Mouse (Mus musculus) small intestine, adult 2 months (tissue): ENCODE measurements at regions not wholly inside any gene's neighbourhood (a gene's known extent, or its start where the extent isn't known, plus 50 kb on each side); places are given as distances from the start of the nearest gene placed in this dataset.

Experiments used
- H3K27ac ChIP-seq: fragments of 200-500 bp; 2 replicates; pipeline ENCODE4 v1.5.1; 2012; ENCODE audit warnings: low read depth, low read length, control low read depth, inconsistent platforms; ENCODE audit not compliant: insufficient read depth
- H3K27me3 ChIP-seq: fragments of 200-500 bp; 2 replicates; pipeline ENCODE4 v1.6.1; 2012; ENCODE audit warnings: mild to moderate bottlenecking, moderate library complexity, low read length, inconsistent platforms; ENCODE audit not compliant: control insufficient read depth, insufficient read depth
- H3K36me3 ChIP-seq: fragments of 200-500 bp; 2 replicates; pipeline ENCODE4 v1.6.1; 2012; ENCODE audit warnings: mild to moderate bottlenecking, low read length, control low read depth, inconsistent platforms; ENCODE audit not compliant: control insufficient read depth, insufficient read depth
- H3K4me1 ChIP-seq: fragments of 200-500 bp; 2 replicates; pipeline ENCODE4 v1.6.1; 2012; ENCODE audit warnings: low read length, inconsistent platforms, mixed read lengths; ENCODE audit not compliant: control insufficient read depth, insufficient read depth, insufficient read length
- H3K4me3 ChIP-seq: fragments of 200-500 bp; 2 replicates; pipeline ENCODE4 v1.5.1; 2012; ENCODE audit warnings: low read depth, mild to moderate bottlenecking, control low read depth, inconsistent platforms, low read length, moderate library complexity
- CTCF ChIP-seq: fragments of 200-500 bp; IDR thresholded peaks from 2 replicates; pipeline ENCODE4 v1.5.1; 2012; ENCODE audit warnings: low read depth, mild to moderate bottlenecking, control low read depth, inconsistent platforms, low read length, moderate library complexity, mixed read lengths; ENCODE audit not compliant: insufficient replicate concordance, insufficient read length; ENCODE audit errors: extremely low read depth
- POLR2A ChIP-seq: fragments of 200-500 bp; IDR thresholded peaks from 2 replicates; pipeline ENCODE4 v1.6.1; 2012; ENCODE audit warnings: low read depth, mild to moderate bottlenecking, control low read depth, inconsistent platforms, low read length, moderate library complexity
- WGBS: fragments of 180-500 bp; shearing (Covaris S2); methylation state at CpG from one replicate; pipeline ENCODE4 v1.1.7; 2018; 5-methylcytosine and 5-hydroxymethylcytosine counted together

GRCm38 (mm10) chr11:19102981-19103568 lies 84.3 kb upstream of the Meis1 start:
- Histone ChIP-seq H3K4me1 (no peaks in the 10 kb centered on the region), H3K4me3 (no peak overlapping the region), H3K36me3 (no peaks in the 10 kb centered on the region), H3K27me3 (no peaks in the 10 kb centered on the region), H3K27ac (no peak overlapping the region)
- TF ChIP-seq POLR2A (no peak), CTCF (no peak)
- WGBS: 46% methylated on average over 7 of the region's 7 CpGs

- TF ChIP-seq POLR2A (no peak), CTCF (no peak)
- WGBS: 73% methylated on average over 6 of the region's 6 CpGs
- no peaks in the 10 kb centered on the region for H3K4me1 ChIP-seq
- no peak overlapping the region for H3K27ac ChIP-seq
- no peaks in the 10 kb centered on the region for H3K27me3 ChIP-seq
- no peak overlapping the region for H3K4me3 ChIP-seq
- H3K36me3 ChIP-seq: no peaks in the 10 kb centered on the region
Measured at GRCm38 (mm10) chr11:19107180-19107579, 88.4 kb upstream of the Meis1 start.

GRCm38 (mm10) chr11:19109055-19109454 lies 90.3 kb upstream of the Meis1 start:
- 86% methylated on average over 4 of the region's 4 CpGs for WGBS
- Histone ChIP-seq H3K27ac (no peak overlapping the region), H3K27me3 (no peaks in the 10 kb centered on the region), H3K4me3 (no peak overlapping the region), H3K4me1 (no peaks in the 10 kb centered on the region), H3K36me3 (no peaks in the 10 kb centered on the region)
- no peak for TF ChIP-seq CTCF
- no peak for TF ChIP-seq POLR2A

GRCm38 (mm10) chr11:19111916-19112575 lies 93.3 kb upstream of the Meis1 start:
- WGBS: 29% methylated on average over 7 of the region's 7 CpGs
- Histone ChIP-seq H3K36me3 (no peaks in the 10 kb centered on the region), H3K4me1 (no peaks in the 10 kb centered on the region), H3K27ac (no peak overlapping the region), H3K27me3 (no peaks in the 10 kb centered on the region), H3K4me3 (no peak overlapping the region)
- TF ChIP-seq CTCF (no peak), POLR2A (no peak)

- WGBS: 79% methylated on average over 2 of the region's 2 CpGs
- Histone ChIP-seq H3K4me1 (no peaks in the 10 kb centered on the region), H3K36me3 (no peaks in the 10 kb centered on the region), H3K4me3 (no peak overlapping the region), H3K27me3 (no peaks in the 10 kb centered on the region), H3K27ac (no peak overlapping the region)
- no peak for TF ChIP-seq CTCF
Measured at GRCm38 (mm10) chr11:19117121-19117520, 98.3 kb upstream of the Meis1 start.

GRCm38 (mm10) chr11:19118258-19118657 lies 99.5 kb upstream of the Meis1 start:
- no peak for TF ChIP-seq CTCF
- WGBS: 87% methylated on average over 4 of the region's 4 CpGs
- no peak overlapping the region for H3K27ac ChIP-seq
- H3K36me3 ChIP-seq: no peaks in the 10 kb centered on the region
- H3K27me3 ChIP-seq: no peaks in the 10 kb centered on the region
- H3K4me3 ChIP-seq: no peak overlapping the region
- no peaks in the 10 kb centered on the region for H3K4me1 ChIP-seq

GRCm38 (mm10) chr11:19119927-19120827 lies 101.4 kb upstream of the Meis1 start:
- no peak for TF ChIP-seq CTCF
- TF ChIP-seq POLR2A: no peak

More at GRCm38 (mm10) chr11:19119927-19120827, 101.4 kb upstream of the Meis1 start:
- no peak overlapping the region for H3K4me3 ChIP-seq
- H3K36me3 ChIP-seq: no peaks in the 10 kb centered on the region
- 66% methylated on average over 8 of the region's 8 CpGs for WGBS
- no peaks in the 10 kb centered on the region for H3K4me1 ChIP-seq
- no peaks in the 10 kb centered on the region for H3K27me3 ChIP-seq
- H3K27ac ChIP-seq: no peak overlapping the region
